Mouse (Mus musculus) urinary bladder, adult 18-20 months (tissue): ENCODE results near the gene Mpped2.

ENCODE experiments used
- DNase-seq, 2 experiments: peaks; one replicate each; pipeline ENCODE4 v3.0.0; 2022; ENCODE audit warnings: low spot score in 2 of 2, mixed read lengths in 2 of 2

Mpped2 gene

GRCm38 (mm10) chr2:106855623-106856350 lies 162.7 kb downstream of the Mpped2 start:
- peak in 1 of 2 experiments; percentile 9 for DNase-seq

- no peak for DNase-seq
These were observed 163.4 kb downstream of the Mpped2 start for GRCm38 (mm10) chr2:106856361-106856961.

GRCm38 (mm10) chr2:106857258-106857657 lies 164.2 kb downstream of the Mpped2 start:
- no peak for DNase-seq

GRCm38 (mm10) chr2:106857711-106858110 lies 164.6 kb downstream of the Mpped2 start:
- no peak for DNase-seq

DNA sequence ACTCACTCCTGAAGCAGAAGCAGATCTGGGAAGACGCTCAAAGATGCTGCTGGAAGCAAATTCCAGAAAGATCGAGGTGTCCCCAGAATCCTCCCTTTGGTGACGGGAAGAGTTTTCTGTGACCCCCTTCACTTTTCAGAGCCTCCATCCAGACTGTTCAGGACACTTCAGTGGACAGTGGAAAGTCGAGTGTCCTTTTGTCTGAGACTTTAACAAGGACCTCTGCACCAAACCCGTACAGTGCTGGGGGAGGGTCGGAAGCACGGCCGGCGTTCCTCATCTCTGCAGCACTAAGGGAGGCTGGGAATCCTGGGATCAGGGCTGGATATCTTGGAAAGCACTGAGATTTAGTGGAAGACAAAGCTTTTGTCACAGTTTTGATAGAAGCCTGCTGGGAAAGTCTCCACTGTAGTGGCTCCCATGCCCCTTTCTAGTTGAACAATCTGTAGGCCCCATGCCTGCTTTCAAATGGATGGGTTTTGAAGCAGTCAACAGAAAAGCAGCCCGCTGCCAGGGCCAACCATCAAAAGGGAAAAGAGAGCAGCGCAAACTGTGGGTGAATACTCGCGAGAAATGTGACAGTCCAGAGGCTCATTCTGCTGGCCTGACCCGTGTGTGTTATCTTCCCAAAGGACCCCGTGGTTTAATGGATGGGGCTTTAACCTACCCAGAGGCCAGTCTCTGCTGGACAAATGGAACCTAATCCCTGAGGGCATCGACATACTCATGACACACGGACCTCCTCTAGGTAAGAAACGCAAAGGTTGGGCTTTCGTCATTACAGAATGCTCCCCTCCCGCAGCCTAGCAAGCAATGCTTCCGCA lies 168.0 kb downstream of the Mpped2 start:
- no peak for DNase-seq

DNA sequence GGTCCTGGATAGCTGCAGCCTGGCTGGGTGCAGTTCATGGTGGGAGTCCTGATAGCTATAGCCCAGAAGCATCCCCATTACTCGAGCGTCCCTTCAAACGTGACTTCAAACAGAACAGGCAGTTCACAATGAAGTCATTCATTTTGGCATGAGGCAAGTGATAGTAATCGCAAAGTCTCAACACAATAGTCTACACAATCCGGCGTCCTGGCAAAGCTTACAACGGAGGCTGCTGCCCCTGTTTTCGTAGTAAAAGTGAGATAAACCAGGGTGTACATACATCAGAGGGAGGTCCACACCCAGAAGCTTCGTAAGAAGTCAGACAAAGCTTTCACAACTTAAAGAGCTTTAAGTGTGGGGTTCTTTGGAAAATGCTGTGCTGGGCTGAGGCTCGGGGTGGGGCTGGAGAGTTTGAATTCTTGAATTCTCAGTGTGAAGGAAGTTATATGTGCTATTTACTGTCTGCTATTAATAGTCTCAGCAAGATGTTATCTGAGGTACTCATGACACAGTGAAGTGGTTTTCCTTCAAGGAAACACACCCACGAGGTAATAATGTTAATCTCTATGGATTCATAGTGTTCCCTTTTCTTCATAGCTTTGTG lies 170.1 kb downstream of the Mpped2 start:
- DNase-seq = no peak

DNA sequence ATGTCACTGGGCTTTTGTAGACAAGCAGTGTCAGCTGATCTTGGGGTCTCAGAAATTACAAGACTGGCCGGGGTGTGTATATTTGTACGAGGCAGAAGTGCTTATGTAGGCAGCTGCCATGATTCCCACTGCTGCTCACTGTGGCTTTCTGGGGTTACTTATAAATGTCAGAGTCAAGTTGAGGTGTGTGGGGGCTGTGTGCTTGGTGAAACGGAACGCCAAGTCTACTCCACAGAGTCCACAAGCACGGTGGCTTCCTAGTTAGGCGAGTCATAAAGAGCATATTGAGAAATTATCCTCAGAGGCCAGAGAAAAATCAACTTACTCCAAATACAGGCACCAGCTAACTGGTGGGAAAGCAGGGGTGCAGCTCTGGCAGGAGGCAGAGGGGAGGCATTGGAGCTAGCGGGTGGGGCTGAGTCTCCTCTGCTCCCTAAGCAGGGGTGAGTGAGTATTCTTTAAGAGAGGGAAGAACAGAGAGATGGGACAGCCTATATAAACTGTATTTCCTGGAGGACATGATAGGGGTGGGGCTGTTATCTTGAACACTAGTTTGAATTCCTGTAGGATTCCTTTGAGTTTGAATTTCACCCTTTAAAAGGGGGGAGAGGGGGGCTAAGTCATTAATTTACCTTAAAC lies 172.2 kb downstream of the Mpped2 start:
- no peak for DNase-seq

DNA sequence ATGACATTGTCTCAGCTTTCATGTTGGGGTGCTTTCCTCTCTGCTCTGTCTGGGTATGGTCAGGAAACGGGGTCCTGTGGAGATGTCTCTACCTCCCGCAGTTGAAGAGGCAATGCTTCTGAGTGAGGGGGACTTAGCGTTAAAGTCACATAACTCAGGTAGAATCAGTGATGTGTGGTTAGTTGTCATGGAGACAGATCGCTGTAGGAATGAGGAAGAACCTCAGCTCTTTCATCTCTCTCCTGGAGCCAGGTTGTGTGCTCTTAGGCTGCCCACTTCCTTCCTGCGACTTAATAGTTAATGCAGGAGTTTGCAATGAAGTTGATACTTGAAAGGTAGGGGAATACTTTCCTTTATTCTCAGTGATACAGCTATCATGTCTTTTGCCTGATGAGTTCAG lies 173.2 kb downstream of the Mpped2 start:
- DNase-seq = no peak

DNA sequence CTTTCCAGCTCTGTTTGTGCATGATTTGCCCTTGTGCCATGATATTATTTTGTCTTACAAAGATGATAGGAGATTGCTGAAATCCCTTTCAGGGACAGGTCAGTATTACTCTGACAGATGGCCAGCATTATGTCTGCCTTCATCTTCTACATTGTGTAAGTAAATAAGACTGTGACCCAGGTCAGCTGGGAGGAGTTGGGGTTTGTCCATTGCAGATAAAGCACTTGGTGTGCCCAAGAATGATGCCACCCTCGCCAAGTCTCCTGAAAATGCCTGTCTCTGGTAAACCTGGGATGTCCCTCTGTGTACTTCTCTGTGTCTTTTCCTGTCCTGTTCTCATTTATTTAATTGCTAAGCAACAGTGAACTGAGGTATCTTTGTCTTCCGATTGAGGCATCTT lies 177.8 kb downstream of the Mpped2 start:
- DNase-seq = no peak

GRCm38 (mm10) chr2:106873166-106873565 lies 180.1 kb downstream of the Mpped2 start:
- no peak for DNase-seq

- DNase-seq = no peak
These were observed 190.3 kb downstream of the Mpped2 start for GRCm38 (mm10) chr2:106883390-106883789.

DNA sequence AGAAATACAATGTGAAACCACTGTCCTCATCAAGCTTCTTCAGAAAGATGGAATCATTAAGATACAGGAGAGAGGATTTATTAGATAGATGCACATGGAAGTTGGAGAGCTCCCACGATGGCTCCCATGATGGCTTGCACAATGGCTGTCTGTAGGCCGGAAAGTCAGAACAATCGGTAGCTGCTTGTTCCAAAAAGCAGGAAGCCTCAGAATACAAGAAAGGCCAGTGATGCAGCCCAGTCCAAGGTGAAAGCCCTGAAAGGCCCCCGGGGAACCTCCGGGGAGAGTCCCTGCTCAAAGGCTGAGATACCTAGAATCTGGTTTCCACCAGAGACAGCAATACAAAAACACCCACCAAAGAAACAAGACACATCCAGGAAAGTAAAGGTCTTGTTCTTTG lies 195.1 kb downstream of the Mpped2 start:
- DNase-seq = no peak

DNA sequence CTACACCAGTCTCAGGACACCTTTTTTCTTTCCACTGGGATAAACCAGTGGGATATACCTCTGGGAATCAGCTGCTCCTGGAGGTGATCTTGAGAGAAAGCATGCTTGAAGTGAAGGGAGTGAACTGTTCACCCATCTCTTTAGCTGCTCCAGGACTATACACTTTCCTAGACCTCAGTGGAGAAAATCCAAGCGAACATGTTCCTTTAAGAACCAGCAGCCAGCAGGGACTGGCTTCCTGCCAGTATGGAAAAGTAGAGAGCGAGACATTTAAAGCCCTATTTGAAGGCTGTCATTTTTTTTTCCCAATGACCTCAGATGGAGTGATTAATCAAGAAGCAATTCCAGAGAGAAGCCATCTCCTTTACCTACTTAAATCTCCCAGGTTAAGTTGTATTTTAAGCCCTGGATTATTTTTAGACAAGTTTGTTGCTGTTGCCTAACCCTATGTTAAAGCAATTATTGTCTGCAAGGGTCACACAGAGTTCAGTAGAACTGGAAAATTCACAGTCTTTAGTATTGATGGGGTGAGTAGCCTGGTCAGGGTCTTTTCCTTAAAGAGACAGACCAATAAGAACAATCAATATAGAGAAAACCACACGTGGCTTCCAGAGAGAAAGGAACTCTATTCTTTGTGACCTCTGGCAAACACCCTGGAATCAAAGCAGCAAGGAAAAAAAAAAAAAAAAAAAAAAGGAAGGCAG lies 196.4 kb downstream of the Mpped2 start:
- DNase-seq = no peak

DNA sequence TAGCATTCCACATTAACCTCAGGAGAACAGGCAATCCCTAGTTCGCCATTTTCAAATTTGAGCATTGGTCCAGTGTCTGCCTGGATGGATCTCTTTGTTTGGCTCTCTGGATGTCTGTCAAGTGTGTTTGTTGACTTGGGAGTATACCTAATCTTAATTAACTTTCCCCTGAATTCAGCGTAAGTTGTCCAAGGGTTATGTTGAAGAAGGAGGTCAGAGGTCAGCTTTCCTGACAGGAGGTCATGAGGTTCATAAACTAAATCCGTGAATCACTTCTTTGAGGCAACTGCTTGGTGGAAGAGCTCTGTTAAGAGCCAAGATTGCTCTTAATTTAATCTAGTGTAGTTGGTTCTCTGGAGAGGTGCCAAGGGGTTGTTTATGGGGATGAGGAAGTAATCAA lies 200.3 kb downstream of the Mpped2 start:
- DNase-seq = no peak

- no peak for DNase-seq
These were observed 202.4 kb downstream of the Mpped2 start for GRCm38 (mm10) chr2:106895326-106896023.

DNA sequence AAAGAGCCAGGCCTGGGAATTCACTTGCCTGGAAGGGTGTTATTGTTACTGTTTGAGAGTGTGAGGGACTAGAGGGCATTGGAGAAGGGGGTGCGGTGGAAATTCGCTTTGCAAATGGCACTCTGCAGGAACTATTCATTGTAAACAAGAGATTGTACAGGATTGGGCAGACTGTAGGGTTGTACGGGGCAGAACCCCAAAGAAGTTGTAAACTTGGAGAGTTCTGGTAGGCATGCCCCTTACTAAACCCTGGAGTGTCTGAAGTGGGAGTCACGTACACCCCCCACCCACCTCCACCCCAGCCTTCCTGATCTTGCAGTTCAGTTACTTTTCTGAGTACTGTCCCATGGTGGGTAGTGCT lies 202.9 kb downstream of the Mpped2 start:
- DNase-seq = no peak

GRCm38 (mm10) chr2:106911951-106912480 lies 218.9 kb downstream of the Mpped2 start:
- no peak for DNase-seq
